Mouse (Mus musculus): ENCODE results near the gene Pacsin1.
"Not testable (repeated sequence)": the region's sequence is repeated elsewhere in the genome, so short reads cannot be mapped to it uniquely, and the experiment has no call there.

Pacsin1 gene

GRCm38 (mm10) chr17:27635575-27635903 is 19.8 kb upstream of the Pacsin1 start:
- not testable (repeated sequence) for DNase-seq (ENCODE audit: low read depth, low spot score)

GRCm38 (mm10) chr17:27636132-27637020 is 18.9 kb upstream of the Pacsin1 start, which contains the start of gene Rps10:
Gene Rps10 (minus strand): TSS chr17:27636669.
- DNase-seq (ENCODE audit: low read depth, low spot score) = no peak

GRCm38 (mm10) chr17:27637333-27637732 is 18.0 kb upstream of the Pacsin1 start:
- no peak for DNase-seq (ENCODE audit: low read depth, low spot score)

DNA sequence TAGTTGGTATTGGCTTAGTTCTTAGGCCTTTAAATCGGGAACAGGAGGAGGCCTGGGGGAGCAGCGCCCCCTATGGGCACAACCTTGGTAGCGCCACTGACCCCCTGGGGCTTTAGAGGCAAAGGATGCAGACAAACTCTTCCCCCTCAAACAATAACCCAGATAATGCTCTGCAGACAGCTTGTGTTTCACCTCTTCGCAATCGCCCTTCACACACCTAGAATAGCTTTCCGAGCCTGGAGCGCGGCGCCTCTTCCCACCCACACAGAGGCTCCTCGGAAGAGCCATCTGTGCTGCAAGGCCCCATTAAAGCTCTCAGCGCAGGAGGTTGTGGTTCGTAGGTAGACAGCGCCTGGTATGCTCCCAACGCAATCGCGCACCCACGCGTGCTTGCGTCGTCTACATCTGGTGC is 16.4 kb upstream of the Pacsin1 start:
- DNase-seq (ENCODE audit: low read depth, low spot score) = no peak

GRCm38 (mm10) chr17:27639851-27640250 is 15.5 kb upstream of the Pacsin1 start:
- not testable (repeated sequence) for DNase-seq (ENCODE audit: low read depth, low spot score)

- no peak for DNase-seq (ENCODE audit: low read depth, low spot score)
Measured at GRCm38 (mm10) chr17:27642491-27643062, 12.7 kb upstream of the Pacsin1 start.

DNA sequence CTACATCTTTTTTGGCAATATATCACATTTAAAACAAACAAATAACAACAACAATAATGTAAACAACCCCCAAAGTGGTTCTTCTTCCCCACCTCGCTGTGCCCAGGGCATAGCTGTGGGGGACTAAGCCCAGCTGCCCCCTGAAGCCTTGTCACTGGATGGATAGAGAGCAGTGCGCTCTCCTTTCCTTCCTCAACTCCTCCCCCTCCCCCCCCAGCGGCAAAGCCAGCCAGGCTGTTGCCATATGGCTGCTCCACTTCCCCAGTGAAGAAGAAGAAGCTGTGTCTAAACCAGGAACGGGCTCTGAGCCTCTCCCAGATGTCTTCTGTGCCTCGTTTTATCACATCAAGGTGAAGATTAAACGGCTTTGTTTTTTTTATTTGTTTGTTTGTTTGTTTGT is 12.2 kb upstream of the Pacsin1 start:
- no peak for DNase-seq (ENCODE audit: low read depth, low spot score)

DNA sequence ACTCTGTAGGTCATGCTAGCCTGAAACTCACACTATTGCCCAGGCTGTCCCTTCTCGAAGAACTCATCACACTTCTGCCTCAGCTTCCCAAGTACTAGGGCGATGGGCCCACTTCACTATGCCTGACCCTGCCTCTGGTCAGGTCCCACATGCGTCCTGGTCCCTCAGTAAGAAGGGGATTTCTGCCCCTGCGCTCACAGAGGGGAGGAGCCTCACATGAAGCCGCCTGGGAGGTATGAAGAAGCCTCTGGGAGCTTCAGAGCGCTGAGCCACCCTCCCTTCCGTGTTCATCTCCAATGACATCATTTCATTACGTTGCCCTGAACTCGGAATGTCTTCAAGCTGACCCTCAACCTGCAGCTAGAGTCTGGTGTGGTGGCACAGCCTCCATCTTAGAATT is 11.6 kb upstream of the Pacsin1 start:
- no peak for DNase-seq (ENCODE audit: low read depth, low spot score)

GRCm38 (mm10) chr17:27644572-27644971 is 10.7 kb upstream of the Pacsin1 start:
- DNase-seq (ENCODE audit: low read depth, low spot score) = no peak

- DNase-seq (ENCODE audit: low read depth, low spot score) = no peak
Measured at GRCm38 (mm10) chr17:27645807-27646206, 9.5 kb upstream of the Pacsin1 start.

- peak; percentile 44 for DNase-seq (ENCODE audit: low read depth, low spot score)
Measured at GRCm38 (mm10) chr17:27650160-27650559, 5.1 kb upstream of the Pacsin1 start.

DNA sequence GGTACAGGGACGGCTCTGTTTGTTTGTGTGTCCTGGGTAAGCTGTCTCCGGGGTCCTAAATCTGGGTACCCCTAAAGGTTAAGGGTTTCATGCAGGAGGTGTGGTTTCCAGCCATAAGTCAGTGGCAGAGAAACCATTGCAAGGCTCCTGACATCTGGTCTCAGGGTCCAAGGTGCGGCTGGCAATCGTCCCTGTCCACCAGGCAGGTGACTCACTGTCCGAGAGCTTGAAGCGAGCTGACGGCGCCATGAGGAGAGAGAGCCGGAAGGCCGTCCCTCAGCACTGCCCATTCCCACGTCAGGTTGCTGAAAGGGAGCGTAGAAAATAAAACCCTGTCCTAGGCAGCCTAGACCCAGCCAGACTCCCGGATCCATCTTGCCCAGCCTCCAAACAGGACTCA is 4.7 kb upstream of the Pacsin1 start:
- no peak for DNase-seq (ENCODE audit: low read depth, low spot score)

- DNase-seq (ENCODE audit: low read depth, low spot score) = no peak
Measured at GRCm38 (mm10) chr17:27652046-27652790, 3.1 kb upstream of the Pacsin1 start.

DNA sequence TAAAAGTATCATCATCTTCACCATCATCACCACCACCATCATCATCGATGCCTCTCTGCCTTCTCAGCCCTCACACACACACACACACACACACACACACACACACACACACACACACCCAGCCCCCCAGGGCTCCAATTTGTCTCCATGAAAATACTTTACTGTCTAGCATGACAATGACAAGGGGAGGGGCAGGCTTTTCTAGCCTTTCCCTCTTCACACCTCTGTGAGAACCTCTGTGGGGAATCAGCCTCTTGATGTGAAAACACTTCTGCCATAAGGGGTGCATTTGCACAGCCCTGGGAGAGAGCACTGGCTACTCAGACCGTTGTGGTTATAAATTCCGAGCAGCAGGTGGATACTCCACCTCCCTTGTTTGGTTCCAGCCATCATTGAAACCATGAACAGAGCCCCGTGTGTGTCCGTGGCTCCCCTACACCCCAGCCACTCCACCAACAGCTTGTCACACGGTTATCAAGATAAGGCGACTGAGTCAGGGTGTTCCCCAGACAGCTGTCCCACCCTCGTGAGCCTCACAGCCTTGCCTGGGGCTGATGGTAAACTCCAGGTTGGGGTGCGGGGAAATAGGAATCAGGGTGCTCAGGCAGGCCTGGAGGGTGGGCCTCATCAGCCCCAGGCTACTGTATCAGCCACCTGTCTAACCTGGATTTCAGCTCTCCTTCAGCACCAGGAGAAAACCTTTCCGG is 1.9 kb upstream of the Pacsin1 start:
- DNase-seq (ENCODE audit: low read depth, low spot score) = no peak

- DNase-seq (ENCODE audit: low read depth, low spot score) = no peak
Measured at GRCm38 (mm10) chr17:27656011-27656399, 696 bp downstream of the Pacsin1 start.

- no peak for DNase-seq (ENCODE audit: low read depth, low spot score)
Measured at GRCm38 (mm10) chr17:27656414-27656813, 1.1 kb downstream of the Pacsin1 start.

DNA sequence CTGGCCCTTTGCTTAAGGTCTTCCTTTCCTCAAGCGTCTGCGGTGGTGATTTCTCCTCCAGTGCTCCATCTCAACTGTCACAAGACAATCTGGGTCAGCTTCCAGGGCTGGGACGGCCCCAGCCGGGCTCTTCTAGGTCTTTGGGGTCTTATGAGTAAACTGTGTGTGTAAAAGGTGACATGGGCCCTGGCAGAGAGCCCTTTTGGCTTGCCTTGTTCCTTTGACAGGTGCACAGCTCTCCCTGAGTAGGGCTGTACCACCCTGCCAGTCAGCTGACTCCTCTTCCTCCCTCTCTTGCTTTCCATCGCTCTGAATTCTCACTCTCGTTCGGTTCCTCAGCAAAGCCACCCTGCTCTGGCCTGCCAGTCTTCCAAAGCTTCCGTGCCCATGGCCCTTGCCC is 1.8 kb downstream of the Pacsin1 start:
- DNase-seq (ENCODE audit: low read depth, low spot score) = no peak

DNA sequence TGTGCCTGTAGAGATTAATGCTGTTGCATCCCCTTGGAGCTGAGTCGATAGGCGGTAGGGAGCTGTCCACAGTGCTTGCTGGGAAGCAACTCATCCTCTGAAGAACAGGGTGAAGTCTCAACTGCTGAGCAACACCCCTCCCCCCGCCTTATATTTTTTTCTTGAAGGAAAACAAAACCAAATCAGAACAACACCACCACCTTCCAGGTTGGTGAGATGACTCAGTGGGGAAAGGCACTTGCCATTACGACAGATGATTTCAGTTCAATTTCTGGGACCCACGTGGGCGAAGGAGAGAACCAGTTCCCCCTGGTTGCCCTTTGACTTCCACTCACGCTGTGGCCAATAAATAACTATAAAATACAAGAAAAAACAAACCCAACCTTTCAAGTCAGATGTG is 3.5 kb downstream of the Pacsin1 start:
- DNase-seq (ENCODE audit: low read depth, low spot score) = no peak

GRCm38 (mm10) chr17:27671720-27672119 is 16.4 kb downstream of the Pacsin1 start:
- no peak for DNase-seq (ENCODE audit: low read depth, low spot score)

DNA sequence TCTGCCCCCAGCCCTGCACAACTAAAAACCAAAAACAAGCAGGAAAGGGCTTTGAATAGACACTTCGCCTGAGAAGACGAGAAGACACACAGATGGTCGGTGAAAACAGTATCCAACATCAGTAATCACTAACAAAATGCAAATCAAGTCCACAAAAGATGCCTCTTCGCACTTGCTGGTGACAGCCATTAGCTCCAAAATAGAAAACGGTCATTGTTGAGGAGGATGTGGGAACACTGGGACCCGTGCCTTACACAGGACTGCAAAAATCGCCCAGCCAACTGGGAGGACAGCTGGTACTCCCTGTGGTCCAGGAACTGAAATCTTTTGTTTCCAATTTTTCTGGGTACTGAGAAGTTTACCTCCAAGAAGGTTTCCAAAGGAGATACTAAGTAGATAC is 18.6 kb downstream of the Pacsin1 start:
- no peak for DNase-seq (ENCODE audit: low read depth, low spot score)

GRCm38 (mm10) chr17:27675453-27675852 is 20.1 kb downstream of the Pacsin1 start:
- no peak for DNase-seq (ENCODE audit: low read depth, low spot score)

GRCm38 (mm10) chr17:27676270-27676669 is 21.0 kb downstream of the Pacsin1 start:
- DNase-seq (ENCODE audit: low read depth, low spot score) = no peak

All from c-Kit-negative CD71-positive TER-119-positive erythroid progenitor cells, embryonic 14.5 days (primary cell).